Mouse (Mus musculus) C2C12 (cell line): Measurements from ENCODE around the gene Trim24. TPM values are rescaled to one million over a fixed set of nuclear protein-coding genes. Genes with fewer than 3 reads are reported as not detected.
"Not testable (repeated sequence)": the region's sequence is repeated elsewhere in the genome, so short reads cannot be mapped to it uniquely, and the experiment has no call there.

Experiments used
- H3K27me3 ChIP-seq: one replicate; pipeline ENCODE4 v1.6.1; 2011; ENCODE audit not compliant: control insufficient read depth, insufficient read depth, insufficient read length
- H3K36me3 ChIP-seq: one replicate; pipeline ENCODE4 v1.6.1; 2011; ENCODE audit not compliant: control insufficient read depth, insufficient read depth
- H3K4me3 ChIP-seq: one replicate; pipeline ENCODE4 v1.5.1; 2011; ENCODE audit warnings: mild to moderate bottlenecking, control low read depth; ENCODE audit not compliant: poor library complexity, insufficient read depth, severe bottlenecking
- H3K79me2 ChIP-seq: one replicate; pipeline ENCODE4 v1.6.1; 2011; ENCODE audit not compliant: control insufficient read depth, insufficient read depth
- H3K79me3 ChIP-seq: one replicate; pipeline ENCODE4 v1.6.1; 2011; ENCODE audit warnings: low read depth, control low read depth
- H3ac ChIP-seq: one replicate; pipeline ENCODE3; 2011; ENCODE audit warnings: low read depth; ENCODE audit not compliant: control insufficient read depth, insufficient read length
- CEBPB ChIP-seq: IDR thresholded peaks from one replicate; pipeline ENCODE4 v1.6.1; 2011; ENCODE audit warnings: low read depth, mild to moderate bottlenecking, control low read depth, moderate library complexity
- CTCF ChIP-seq: IDR thresholded peaks from one replicate; pipeline ENCODE4 v1.5.1; 2011; ENCODE audit not compliant: control insufficient read depth, insufficient read depth, insufficient read length
- FOSL1 ChIP-seq: IDR thresholded peaks from one replicate; pipeline ENCODE4 v1.8.0; 2011; ENCODE audit warnings: mild to moderate bottlenecking, low read length; ENCODE audit not compliant: poor library complexity, insufficient read depth, severe bottlenecking
- MAX ChIP-seq: IDR thresholded peaks from one replicate; pipeline ENCODE4 v1.6.1; 2011; ENCODE audit warnings: mild to moderate bottlenecking, control low read depth
- MYOD1 ChIP-seq: IDR thresholded peaks from one replicate; pipeline ENCODE4 v1.6.1; 2011; ENCODE audit warnings: low read depth; ENCODE audit not compliant: control insufficient read depth, insufficient read length
- MYOG ChIP-seq: IDR thresholded peaks from one replicate; pipeline ENCODE4 v1.6.1; 2011; ENCODE audit not compliant: control insufficient read depth, insufficient read length; ENCODE audit errors: extremely low read depth
- USF1 ChIP-seq: IDR thresholded peaks from one replicate; pipeline ENCODE4 v1.6.1; 2011; ENCODE audit warnings: low read depth, mild to moderate bottlenecking, control low read depth, moderate library complexity
- long read RNA-seq, 2 experiments: library from polyadenylated mRNA; unstranded; transcript quantifications; one replicate each; pipeline ENCODE4 v2.0.0; 2019 to 2020
- polyA plus RNA-seq: library from polyadenylated mRNA; unstranded; fragments of >200 nt; fragmentation: generic; extraction: Trizol; gene quantifications from one replicate; pipeline ENCODE4 v1.2.1, GENCODE M21; 2012; ENCODE audit warnings: missing spikeins

Trim24 gene
- 7.1 TPM for polyA plus RNA-seq
- long read RNA-seq, experiment 1, result 0 reads
- long read RNA-seq, experiment 2, partial matches to known transcripts, result 7 of 8 reads
- long read RNA-seq, experiment 2, other reads (novel, unspliced or antisense), result 1 of 8 reads

GRCm38 (mm10) chr6:37870245-37871136 lies at the start of gene Trim24:
Gene Trim24 (plus strand): TSS chr6:37870811.
- peak within 1 kb of the TSS; percentile 53 for H3K4me3 ChIP-seq
- H3K27me3 ChIP-seq, result no peaks in the 10 kb centered on the region
- H3ac ChIP-seq, result peak within 1 kb of the TSS; percentile 100
- no peaks in the 10 kb centered on the region for H3K36me3 ChIP-seq
- TF ChIP-seq MYOD1, result no peak
- TF ChIP-seq MYOG, result no peak
- no peak for TF ChIP-seq USF1
- TF ChIP-seq FOSL1, result no peak
- peaks cover 44% of the 10 kb centered on the region for H3K79me2 ChIP-seq
- H3K79me3 ChIP-seq, result peaks cover 40% of the 10 kb centered on the region

GRCm38 (mm10) chr6:37821531-37822051 lies 49.0 kb upstream of the Trim24 start:
- H3K27me3 ChIP-seq, result no peaks in the 10 kb centered on the region
- H3K79me3 ChIP-seq, result no peaks in the 10 kb centered on the region
- H3K79me2 ChIP-seq, result no peaks in the 10 kb centered on the region
- H3K36me3 ChIP-seq, result no peaks in the 10 kb centered on the region
- TF ChIP-seq FOSL1 (no peak), USF1 (no peak), CEBPB (no peak), CTCF (no peak), MYOG (no peak), MAX (no peak), MYOD1 (no peak)
- H3K4me3 ChIP-seq, result no peak overlapping the region
- no peak overlapping the region for H3ac ChIP-seq

- H3K36me3 ChIP-seq, result no peaks in the 10 kb centered on the region
- no peak for TF ChIP-seq CTCF
- TF ChIP-seq USF1, result no peak
- no peak for TF ChIP-seq MYOG
- TF ChIP-seq FOSL1, result no peak
- no peak for TF ChIP-seq CEBPB
- no peak for TF ChIP-seq MYOD1
- TF ChIP-seq MAX, result no peak
- no peaks in the 10 kb centered on the region for H3K79me3 ChIP-seq
- no peaks in the 10 kb centered on the region for H3K79me2 ChIP-seq
- no peak overlapping the region for H3ac ChIP-seq
- no peaks in the 10 kb centered on the region for H3K27me3 ChIP-seq
- H3K4me3 ChIP-seq, result no peak overlapping the region
Observed at GRCm38 (mm10) chr6:37822390-37822789, 48.2 kb upstream of the Trim24 start.

- Histone ChIP-seq H3ac (no peak overlapping the region), H3K27me3 (no peaks in the 10 kb centered on the region), H3K79me2 (no peaks in the 10 kb centered on the region), H3K36me3 (no peaks in the 10 kb centered on the region), H3K4me3 (no peak overlapping the region), H3K79me3 (no peaks in the 10 kb centered on the region)
- no peak for TF ChIP-seq MYOD1
- TF ChIP-seq MYOG, result no peak
- TF ChIP-seq CEBPB, result no peak
- TF ChIP-seq FOSL1, result no peak
- TF ChIP-seq CTCF, result no peak
- TF ChIP-seq USF1, result no peak
- no peak for TF ChIP-seq MAX
Observed at GRCm38 (mm10) chr6:37823731-37824130, 46.9 kb upstream of the Trim24 start.

GRCm38 (mm10) chr6:37825331-37826115 lies 45.1 kb upstream of the Trim24 start:
- H3K36me3 ChIP-seq, H3K4me3 ChIP-seq, H3K79me3 ChIP-seq, H3ac ChIP-seq, H3K27me3 ChIP-seq, H3K79me2 ChIP-seq: not testable (repeated sequence)

GRCm38 (mm10) chr6:37828955-37829354 lies 41.7 kb upstream of the Trim24 start:
- no peaks in the 10 kb centered on the region for H3K27me3 ChIP-seq
- no peak overlapping the region for H3K4me3 ChIP-seq
- no peak overlapping the region for H3ac ChIP-seq
- no peaks in the 10 kb centered on the region for H3K36me3 ChIP-seq
- no peaks in the 10 kb centered on the region for H3K79me3 ChIP-seq
- no peaks in the 10 kb centered on the region for H3K79me2 ChIP-seq
- TF ChIP-seq CEBPB (no peak), MYOG (no peak), FOSL1 (no peak), USF1 (no peak), MYOD1 (no peak), MAX (no peak), CTCF (no peak)
